Mouse (Mus musculus): ENCODE results near the gene D6Ertd527e. TPM values are rescaled to one million over a fixed set of nuclear protein-coding genes. Genes with fewer than 3 reads are reported as not detected.
"Not testable (repeated sequence)": the region's sequence is repeated elsewhere in the genome, so short reads cannot be mapped to it uniquely, and the experiment has no call there.

The D6Ertd527e gene
- polyA plus RNA-seq, 1 experiment from 2014 or later = 0.29 TPM

DNA sequence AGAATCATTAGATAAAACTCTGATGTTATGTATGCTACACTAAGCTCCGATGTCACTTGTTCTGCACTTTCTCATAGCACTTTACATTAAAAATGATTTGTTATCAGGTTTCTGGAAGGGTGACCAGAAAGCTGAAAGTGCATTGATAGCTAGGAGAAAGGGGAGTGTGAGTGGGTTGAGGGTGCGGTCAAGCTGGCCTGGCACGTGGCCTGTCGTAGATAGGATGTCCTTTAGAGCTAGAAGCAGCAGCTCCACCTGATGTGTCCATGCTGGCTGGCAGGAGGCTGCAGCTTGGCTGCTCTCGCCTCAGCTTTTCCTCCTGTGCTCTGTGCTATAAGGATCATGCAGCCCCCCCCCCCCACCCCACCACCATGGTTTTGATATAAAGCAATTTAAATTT lies 12.1 kb upstream of the D6Ertd527e start:
- H3K4me3 ChIP-seq (ENCODE audit: low read depth, low read length) = no peak overlapping the region
- no peak for TF ChIP-seq EP300 (optimal IDR thresholded peaks at IDR 0.05)
- no peak for TF ChIP-seq CTCF (IDR thresholded peaks at IDR 0.05; ENCODE audit: low read depth)
- no peak overlapping the region for H3K9ac ChIP-seq (ENCODE audit: low read length)
- H3K36me3 ChIP-seq (ENCODE audit: control insufficient read depth, insufficient read depth, low read length) = peaks cover 17% of the 10 kb centered on the region; the same call in 1 of the 2 replicates
- peak; percentile 57; the same call in 1 of the 2 replicates for ATAC-seq (ENCODE audit: low FRiP score, low TSS enrichment)
- H3K27ac ChIP-seq (replicated peaks) = no peak overlapping the region
- no peaks in the 10 kb centered on the region for H3K9me3 ChIP-seq (ENCODE audit: control insufficient read depth, low read length)
- H3K4me2 ChIP-seq (replicated peaks; ENCODE audit: low read depth) = no peak overlapping the region
- DNase-seq (ENCODE audit: low spot score) = peak; percentile 42
- H3K27me3 ChIP-seq (ENCODE audit: control insufficient read depth, insufficient read depth, low read length) = no peaks in the 10 kb centered on the region
- 72% methylated on average over 5 of the region's 5 CpGs for WGBS
- no peaks in the 10 kb centered on the region for H3K4me1 ChIP-seq (replicated peaks; ENCODE audit: control insufficient read depth, insufficient read depth)

DNA sequence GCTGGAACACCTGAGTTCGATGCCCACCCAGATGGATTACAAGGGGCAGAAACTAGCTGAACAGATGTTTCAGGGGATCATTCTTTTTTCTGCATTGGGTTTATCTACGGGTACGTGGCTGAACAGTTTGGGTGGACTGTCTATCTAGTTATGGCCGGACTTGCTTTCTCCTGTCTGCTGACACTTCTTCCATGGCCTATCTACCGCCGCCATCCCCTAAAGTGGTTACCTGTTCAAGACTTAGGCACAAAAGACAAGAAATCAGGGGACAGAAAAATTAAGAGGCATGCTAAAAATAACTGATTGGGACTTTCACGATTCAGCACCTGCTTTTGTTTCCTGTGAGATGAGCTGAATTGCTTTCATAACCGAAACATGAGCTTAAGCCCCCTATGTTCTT lies 10.9 kb upstream of the D6Ertd527e start:
- not testable (repeated sequence) for H3K27me3 ChIP-seq (ENCODE audit: control insufficient read depth, insufficient read depth, low read length); ATAC-seq (ENCODE audit: low FRiP score, low TSS enrichment); DNase-seq (ENCODE audit: low spot score)

DNA sequence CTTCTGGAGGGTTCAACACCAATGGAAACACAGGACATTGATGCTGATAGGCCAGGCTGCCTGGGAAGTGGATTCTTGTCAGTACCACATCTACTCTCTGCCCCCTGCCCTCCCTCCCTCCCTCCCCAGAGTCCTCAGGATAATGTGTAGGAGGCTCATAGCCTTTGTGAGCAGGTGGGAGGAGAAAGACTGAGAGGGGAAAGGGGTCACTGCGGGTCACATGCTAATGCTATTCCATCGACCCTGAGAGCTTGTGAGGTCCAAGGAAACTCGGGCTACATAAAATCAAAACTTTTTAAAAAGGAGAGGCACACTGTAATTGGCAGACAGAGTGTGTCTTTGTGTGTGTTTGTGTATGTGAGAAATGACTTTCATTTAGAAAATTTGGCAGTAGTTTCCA lies 5.3 kb upstream of the D6Ertd527e start:
- H3K4me3 ChIP-seq (ENCODE audit: low read depth, low read length) = no peak overlapping the region
- TF ChIP-seq EP300 (optimal IDR thresholded peaks at IDR 0.05) = no peak
- ATAC-seq (ENCODE audit: low FRiP score, low TSS enrichment) (no peak), DNase-seq (ENCODE audit: low spot score) (no peak)
- H3K4me1 ChIP-seq (replicated peaks; ENCODE audit: control insufficient read depth, insufficient read depth) = peaks cover 2% of the 10 kb centered on the region; the same call in 1 of the 2 replicates
- H3K27ac ChIP-seq (replicated peaks) = peak overlapping the region; percentile 40; the same call in 1 of the 2 replicates
- no peak overlapping the region for H3K4me2 ChIP-seq (replicated peaks; ENCODE audit: low read depth)
- no peaks in the 10 kb centered on the region for H3K27me3 ChIP-seq (ENCODE audit: control insufficient read depth, insufficient read depth, low read length)
- 21% methylated on average over 3 of the region's 3 CpGs for WGBS
- H3K9ac ChIP-seq (ENCODE audit: low read length) = no peak overlapping the region
- H3K36me3 ChIP-seq (ENCODE audit: control insufficient read depth, insufficient read depth, low read length) = no peaks in the 10 kb centered on the region
- H3K9me3 ChIP-seq (ENCODE audit: control insufficient read depth, low read length) = no peaks in the 10 kb centered on the region

More for the DNA sequence above, 10.9 kb upstream of the D6Ertd527e start:
- not testable (repeated sequence) for H3K9me3 ChIP-seq (ENCODE audit: control insufficient read depth, low read length); H3K4me3 ChIP-seq (ENCODE audit: low read depth, low read length); H3K4me2 ChIP-seq (replicated peaks; ENCODE audit: low read depth); H3K27ac ChIP-seq (replicated peaks); H3K4me1 ChIP-seq (replicated peaks; ENCODE audit: control insufficient read depth, insufficient read depth); H3K9ac ChIP-seq (ENCODE audit: low read length)
- WGBS = 89% methylated on average over 8 of the region's 8 CpGs
- peaks cover 11% of the 10 kb centered on the region; the same call in 1 of the 2 replicates for H3K36me3 ChIP-seq (ENCODE audit: control insufficient read depth, insufficient read depth, low read length)

- ATAC-seq (ENCODE audit: low FRiP score, low TSS enrichment) (no peak; the same call in 1 of the 2 replicates), DNase-seq (ENCODE audit: low spot score) (no peak)
- H3K27me3 ChIP-seq (ENCODE audit: control insufficient read depth, insufficient read depth, low read length) = no peaks in the 10 kb centered on the region
- H3K36me3 ChIP-seq (ENCODE audit: control insufficient read depth, insufficient read depth, low read length) = no peaks in the 10 kb centered on the region
- no peak overlapping the region for H3K4me3 ChIP-seq (ENCODE audit: low read depth, low read length)
- no peaks in the 10 kb centered on the region for H3K9me3 ChIP-seq (ENCODE audit: control insufficient read depth, low read length)
- no peak for TF ChIP-seq CTCF (IDR thresholded peaks at IDR 0.05; ENCODE audit: low read depth)
- no peak for TF ChIP-seq EP300 (optimal IDR thresholded peaks at IDR 0.05)
- 41% methylated on average over 7 of the region's 7 CpGs for WGBS
- H3K4me2 ChIP-seq (replicated peaks; ENCODE audit: low read depth) = no peak overlapping the region
- H3K4me1 ChIP-seq (replicated peaks; ENCODE audit: control insufficient read depth, insufficient read depth) = peaks cover 2% of the 10 kb centered on the region; the same call in 1 of the 2 replicates
- H3K9ac ChIP-seq (ENCODE audit: low read length) = 0 out of 2 replicates have a peak overlapping the region, but pooled peaks have one; percentile 32
- peak overlapping the region; percentile 85 for H3K27ac ChIP-seq (replicated peaks)
Observed at GRCm38 (mm10) chr6:87099671-87100296, 4.8 kb upstream of the D6Ertd527e start.

DNA sequence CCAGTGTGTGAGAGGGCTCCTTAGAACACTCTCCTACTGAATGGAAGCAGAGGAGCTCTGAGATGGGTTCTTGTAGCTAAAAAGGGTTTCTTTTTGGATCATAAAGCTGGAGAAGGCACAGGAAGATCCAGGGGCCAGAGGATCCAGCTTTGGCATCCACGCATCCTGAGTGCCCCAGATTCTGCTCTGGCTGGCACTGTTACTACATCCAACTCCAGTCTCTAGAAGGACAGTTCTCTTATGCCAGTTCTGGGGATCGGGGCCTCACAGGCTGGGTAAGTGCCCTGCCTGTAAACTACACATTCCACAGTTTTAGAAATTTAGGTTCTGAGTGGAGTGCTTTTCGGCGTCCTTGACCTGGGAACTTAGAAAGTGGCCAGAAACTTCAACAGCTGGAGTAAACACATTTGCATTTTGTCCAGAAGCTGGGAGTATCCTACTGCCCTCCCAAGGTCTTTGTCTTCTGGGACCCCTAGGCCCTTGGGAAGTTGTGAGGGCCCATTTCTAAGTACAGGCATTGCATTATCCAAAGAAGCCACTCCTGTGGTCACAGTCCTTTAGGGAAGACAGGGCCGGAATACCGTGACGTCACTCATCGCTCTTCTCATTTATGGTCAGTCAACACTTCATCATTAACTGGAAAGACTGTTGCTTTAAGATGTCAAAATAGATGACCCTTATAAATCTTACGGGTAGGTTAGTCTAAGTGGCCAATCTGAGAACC lies 4.1 kb upstream of the D6Ertd527e start:
- DNase-seq (ENCODE audit: low spot score) (peak; percentile 13), ATAC-seq (ENCODE audit: low FRiP score, low TSS enrichment) (no peak)
- Histone ChIP-seq H3K36me3 (ENCODE audit: control insufficient read depth, insufficient read depth, low read length) (no peaks in the 10 kb centered on the region), H3K4me1 (replicated peaks; ENCODE audit: control insufficient read depth, insufficient read depth) (peaks cover 2% of the 10 kb centered on the region; the same call in 1 of the 2 replicates), H3K4me2 (replicated peaks; ENCODE audit: low read depth) (no peak overlapping the region), H3K4me3 (ENCODE audit: low read depth, low read length) (no peak overlapping the region), H3K9me3 (ENCODE audit: control insufficient read depth, low read length) (no peaks in the 10 kb centered on the region), H3K27ac (replicated peaks) (peak overlapping the region; percentile 85), H3K27me3 (ENCODE audit: control insufficient read depth, insufficient read depth, low read length) (no peaks in the 10 kb centered on the region), H3K9ac (ENCODE audit: low read length) (0 out of 2 replicates have a peak overlapping the region, but pooled peaks have one; percentile 32)
- 72% methylated on average over 9 of the region's 9 CpGs for WGBS
- TF ChIP-seq EP300 (optimal IDR thresholded peaks at IDR 0.05) = no peak
- TF ChIP-seq CTCF (IDR thresholded peaks at IDR 0.05; ENCODE audit: low read depth) = no peak
